Comparison of ENCODE assay signal across 8 mouse cellular contexts in genomic region chr17:53678716-53679115, GRCm38 (mm10). TPM values are rescaled to one million over a fixed set of nuclear protein-coding genes. Genes with fewer than 3 reads are reported as not detected.
DNase-seq lines count a peak whose midpoint lies in the region; ATAC-seq and TF ChIP-seq lines count a peak whose summit lies in the region.

No protein-coding gene starts in this region.

- TF ChIP-seq CTCF in layer of hippocampus, adult 2 months (conservative IDR thresholded peaks at IDR 0.05), result peak; percentile 85

- no peaks in the 10 kb centered on the region for H3K27me3 ChIP-seq in embryonic facial prominence, embryonic 14.5 days (replicated peaks; ENCODE audit: control insufficient read depth, insufficient read depth, low read length)
- H3K27me3 ChIP-seq in embryonic facial prominence, embryonic 10.5 days (replicated peaks; ENCODE audit: low read depth, poor library complexity, severe bottlenecking), result no peaks in the 10 kb centered on the region

- peaks cover 69% of the 10 kb centered on the region for H3K36me3 ChIP-seq in embryonic facial prominence, embryonic 14.5 days (ENCODE audit: control insufficient read depth, insufficient read depth, low read length)
- H3K36me3 ChIP-seq in embryonic facial prominence, embryonic 10.5 days (replicated peaks), result peaks cover 98% of the 10 kb centered on the region

- H3K4me3 ChIP-seq in embryonic facial prominence, embryonic 14.5 days (ENCODE audit: low read depth, low read length), result no peak overlapping the region
- no peak overlapping the region for H3K4me3 ChIP-seq in embryonic facial prominence, embryonic 10.5 days
- H3K4me3 ChIP-seq in layer of hippocampus, adult 2 months, result no peak overlapping the region

- peak; percentile 63 for ATAC-seq in embryonic facial prominence, embryonic 14.5 days (ENCODE audit: low read depth)
- peak; percentile 100 for ATAC-seq in frontal cortex, adult (ENCODE audit: low TSS enrichment)

- no peak overlapping the region for H3K4me2 ChIP-seq in embryonic facial prominence, embryonic 14.5 days (ENCODE audit: low read depth, low read length)

- 85% methylated on average over 8 of the region's 8 CpGs for WGBS in embryonic facial prominence, embryonic 14.5 days
- WGBS in embryonic facial prominence, embryonic 10.5 days, result 86% methylated on average over 8 of the region's 8 CpGs

- no peak overlapping the region for H3K27ac ChIP-seq in embryonic facial prominence, embryonic 14.5 days (replicated peaks; ENCODE audit: low read depth, low read length)
- no peak overlapping the region for H3K27ac ChIP-seq in embryonic facial prominence, embryonic 10.5 days (replicated peaks)
- no peak overlapping the region for H3K27ac ChIP-seq in layer of hippocampus, adult 2 months

- H3K9me3 ChIP-seq in embryonic facial prominence, embryonic 14.5 days (ENCODE audit: control insufficient read depth, low read length), result no peaks in the 10 kb centered on the region
- H3K9me3 ChIP-seq in embryonic facial prominence, embryonic 10.5 days, result no peaks in the 10 kb centered on the region

- H3K9ac ChIP-seq in embryonic facial prominence, embryonic 14.5 days (ENCODE audit: low read depth, low read length), result no peak overlapping the region

- no peaks in the 10 kb centered on the region for H3K4me1 ChIP-seq in embryonic facial prominence, embryonic 14.5 days (ENCODE audit: control insufficient read depth, insufficient read depth, low read length)
- H3K4me1 ChIP-seq in embryonic facial prominence, embryonic 10.5 days, result no peaks in the 10 kb centered on the region

- peak; percentile 15 for DNase-seq in embryonic facial prominence, embryonic 14.5 days (ENCODE audit: low spot score)
- DNase-seq in embryonic facial prominence, embryonic 10.5 days (ENCODE audit: low spot score), result no peak
- DNase-seq in R1 (ENCODE audit: low read depth, low spot score), result peak; percentile 64
- DNase-seq in layer of hippocampus, adult 2 months (ENCODE audit: low spot score in 2 of 2), result peak; percentile 42 to 80
- DNase-seq in lung, postnatal 36 days, result peak; percentile 26
- no peak for DNase-seq in natural killer cell, adult 2 months (ENCODE audit: low spot score in 2 of 2)
- DNase-seq in thymus, postnatal 25 days, result no peak

RNA-seq across cellular contexts. Expression of gene Sgo1, which starts 10.4 kb away (rescaled TPM):
- polyA plus RNA-seq in embryonic facial prominence, embryonic 14.5 days (2014; fragmentation: Nextera tagmentation; extraction: Ambion mirVana), result 22.8 and 24.4 TPM in 2 replicates
- 42.0 and 43.2 TPM in 2 replicates for polyA plus RNA-seq in embryonic facial prominence, embryonic 10.5 days (2016; fragmentation: Nextera tagmentation; extraction: Ambion mirVana)
- total RNA-seq in layer of hippocampus, adult 2 months (2021), result under 1 TPM; 0.12 to 0.15 TPM

Comparison
In these comparisons a context has a peak if more than half of its experiments do, and no peak if none do; other contexts are left out.
1. DNase-seq: peak in embryonic facial prominence, embryonic 14.5 days (single experiment), R1 (single experiment), layer of hippocampus, adult 2 months (2 of 2) and lung, postnatal 36 days (single experiment); none in embryonic facial prominence, embryonic 10.5 days (single experiment), natural killer cell, adult 2 months (0 of 2) and thymus, postnatal 25 days (single experiment).